Mouse (Mus musculus) 3134 (cell line): ENCODE results near the gene Adgrb3.

ENCODE experiments used
- DNase-seq: peaks from one replicate; pipeline ENCODE4 v3.0.0-alpha.2; 2011; ENCODE audit warnings: low spot score; ENCODE audit not compliant: insufficient read length; ENCODE audit errors: extremely low read depth

Gene Adgrb3

DNA sequence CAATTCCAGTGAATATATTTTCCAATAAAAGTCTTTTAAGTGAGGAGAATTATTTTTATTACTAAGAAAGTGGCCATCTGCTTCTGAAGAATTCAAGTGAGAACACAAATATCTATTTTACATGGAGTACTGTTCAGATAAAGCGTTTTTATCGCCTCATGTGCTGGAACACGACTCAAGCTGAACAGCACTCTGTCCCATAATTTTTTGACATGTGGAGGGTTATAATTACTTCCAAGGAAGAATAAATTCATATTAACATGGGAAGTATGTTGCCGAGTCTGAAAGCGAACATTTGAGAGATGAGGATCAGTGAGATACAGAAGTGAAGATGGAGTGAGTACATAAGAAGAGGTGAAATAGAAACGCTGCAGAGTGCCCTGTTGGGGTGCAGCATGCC, 665.9 kb downstream of the Adgrb3 start:
- no peak for DNase-seq

DNA sequence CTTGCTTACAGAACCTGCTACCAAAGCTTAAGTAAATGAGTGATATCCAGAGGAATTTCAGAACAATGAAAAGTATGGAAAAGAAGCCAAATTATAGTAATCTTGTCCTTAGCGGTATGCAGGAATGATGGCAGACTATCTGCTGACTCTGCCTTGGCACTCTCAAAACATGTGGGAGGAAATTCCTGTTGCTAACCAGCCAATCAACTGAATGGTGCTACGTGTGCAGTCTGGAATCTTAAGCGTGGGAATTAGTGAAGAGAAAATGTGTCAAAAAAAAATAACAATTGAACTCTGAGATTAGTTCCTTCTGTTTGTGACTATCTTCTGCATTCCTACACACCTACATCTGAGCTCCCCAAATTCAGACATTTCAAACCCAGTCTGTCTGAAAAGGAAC, 683.3 kb downstream of the Adgrb3 start:
- DNase-seq, result no peak

DNA sequence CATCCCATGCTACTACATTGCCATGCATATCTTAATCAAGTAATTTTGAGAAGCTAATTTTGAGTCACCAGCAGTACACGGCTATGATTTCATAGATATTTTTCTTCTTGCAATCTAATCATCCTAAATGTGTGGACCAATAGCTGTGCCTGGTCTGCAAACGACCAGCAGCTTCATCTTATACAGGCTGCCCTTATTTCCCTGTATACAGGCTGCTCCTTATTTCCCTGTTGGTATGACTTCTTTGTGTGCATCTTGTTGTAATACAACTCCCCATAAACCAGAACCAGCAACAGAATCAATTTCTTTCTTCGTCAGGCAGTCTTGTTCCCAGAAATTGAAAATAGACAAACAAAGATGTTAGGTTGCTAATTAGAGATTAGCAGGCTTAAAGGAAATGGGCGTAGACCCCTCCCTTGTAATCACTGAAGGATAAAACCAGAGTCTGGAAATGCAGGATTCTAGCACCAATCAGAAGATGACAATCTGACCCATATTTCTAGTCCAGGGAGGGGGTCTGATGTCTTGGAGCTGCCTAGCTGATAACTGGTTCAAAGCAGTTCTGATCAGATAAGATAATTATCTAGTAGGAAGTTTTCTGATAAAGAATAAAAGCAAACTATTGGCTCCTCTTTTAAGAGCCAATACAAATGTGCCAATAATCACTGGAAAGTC, 697.2 kb downstream of the Adgrb3 start:
- DNase-seq, result no peak

DNA sequence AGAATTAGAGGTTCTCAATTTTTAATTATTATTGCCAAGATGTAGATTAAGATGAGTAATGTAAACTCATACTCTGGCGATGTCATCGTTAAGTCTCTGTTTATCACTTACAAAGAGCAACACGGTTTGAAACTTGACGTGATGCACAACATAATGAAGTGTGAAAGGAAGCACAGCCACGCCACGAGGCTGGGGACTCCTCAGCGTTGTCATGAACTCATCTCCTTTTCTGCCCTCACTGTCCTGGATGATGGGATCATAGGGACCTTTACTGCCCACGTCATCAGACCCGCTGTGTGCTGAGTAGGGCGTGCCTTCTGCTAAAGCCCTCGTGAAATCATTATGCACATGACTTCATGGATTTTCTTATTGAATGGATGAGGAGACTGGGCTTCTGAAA, 714.0 kb downstream of the Adgrb3 start:
- no peak for DNase-seq

DNA sequence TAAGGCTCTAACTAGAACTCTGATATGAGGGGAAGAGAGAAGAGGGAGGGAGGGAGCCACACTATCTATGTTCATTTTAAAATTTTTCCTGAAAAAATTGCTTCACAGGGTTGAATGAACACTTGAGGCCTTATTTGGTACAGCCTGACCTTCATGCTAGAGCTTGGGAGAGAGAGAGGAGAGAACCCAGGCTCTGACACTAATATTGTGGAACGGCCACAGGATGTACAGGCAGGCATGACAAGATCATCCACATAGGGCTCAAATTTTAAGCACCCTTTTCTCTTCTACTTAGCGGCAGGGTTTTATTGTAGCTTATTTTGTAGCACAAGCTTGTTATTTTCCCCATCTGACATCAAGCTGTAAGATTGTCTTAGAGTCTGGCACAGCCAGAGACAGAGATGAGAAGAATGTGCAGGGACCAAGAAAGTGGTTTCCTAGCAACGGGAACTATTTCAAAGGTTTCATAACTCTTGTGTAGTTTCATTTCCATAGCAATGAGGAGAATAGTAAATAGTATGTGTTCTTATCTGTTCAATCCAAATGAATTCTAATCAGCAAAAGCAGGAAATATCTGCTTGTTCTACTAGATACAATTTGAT, 721.9 kb downstream of the Adgrb3 start:
- no peak for DNase-seq

DNA sequence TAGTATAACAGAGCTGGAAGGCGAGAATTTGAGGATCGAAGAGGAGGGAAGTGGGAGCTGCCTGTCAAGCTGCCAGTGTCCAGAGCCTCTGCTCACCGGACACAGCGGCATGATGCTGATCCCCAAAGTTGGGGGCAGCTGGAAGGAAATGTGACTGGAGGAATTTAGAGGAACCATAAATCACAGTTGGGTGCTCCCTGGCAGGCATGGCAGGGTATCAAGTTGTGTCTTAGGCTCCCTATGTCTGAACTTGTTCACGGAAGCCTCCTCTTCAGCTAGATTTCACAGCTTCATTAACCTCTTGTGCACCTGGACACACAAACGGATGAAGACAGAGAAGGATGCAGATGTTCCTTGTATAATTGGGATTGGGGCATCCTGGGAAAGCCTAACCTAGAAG, 722.8 kb downstream of the Adgrb3 start:
- no peak for DNase-seq

DNA sequence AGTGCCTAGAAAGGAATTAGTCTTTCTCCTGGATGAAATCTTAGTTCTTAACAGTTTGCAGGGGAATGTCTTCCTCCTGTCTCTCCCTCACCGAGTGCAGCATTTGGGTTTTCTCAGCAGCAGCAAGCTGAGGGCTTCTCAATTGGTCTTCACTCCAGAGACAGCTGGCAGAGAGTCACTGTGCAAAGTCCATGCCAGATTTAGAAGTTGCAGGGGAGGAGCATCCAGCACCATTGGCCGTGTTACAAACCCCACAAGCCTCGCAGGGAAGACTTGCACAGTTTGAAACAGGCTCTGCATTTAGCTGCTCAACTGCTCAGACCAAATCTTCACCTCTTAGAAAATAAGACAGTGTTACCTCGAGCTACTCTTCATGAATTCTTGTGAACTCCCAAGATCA, 724.1 kb downstream of the Adgrb3 start:
- DNase-seq, result no peak

DNA sequence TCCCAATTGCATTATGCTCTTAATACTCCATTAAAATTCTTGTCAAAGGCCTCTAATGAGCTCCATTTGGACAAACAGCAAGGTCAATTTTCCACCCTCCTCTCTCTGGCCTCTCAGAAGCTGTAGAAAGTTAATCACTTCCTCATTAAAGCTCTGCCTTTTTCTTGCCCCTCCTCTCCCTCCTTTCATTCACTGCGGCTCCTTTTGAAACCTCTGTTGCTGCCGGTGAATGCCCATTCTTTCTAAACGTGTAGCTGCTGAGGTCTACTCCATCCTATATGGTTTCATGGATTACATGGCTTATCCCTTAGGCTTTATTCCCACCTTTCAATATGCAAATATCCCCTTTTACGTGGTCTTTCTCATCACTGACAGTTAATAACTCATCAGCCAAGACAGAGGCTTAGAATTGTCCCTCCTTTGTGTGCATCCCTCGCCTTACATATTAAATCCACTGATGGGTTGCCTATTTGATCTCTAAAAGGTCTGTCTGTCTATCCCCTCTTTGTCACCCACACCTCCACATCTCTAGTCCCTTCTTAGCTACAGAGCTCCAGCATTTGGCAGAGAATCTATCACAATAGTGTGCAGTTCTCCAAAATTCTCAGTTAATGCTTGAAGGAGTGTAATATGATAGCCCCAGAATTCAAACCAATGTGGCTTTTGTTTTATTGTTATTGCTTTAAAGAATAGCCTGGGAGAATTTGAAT, 741.3 kb downstream of the Adgrb3 start:
- DNase-seq, result no peak

DNA sequence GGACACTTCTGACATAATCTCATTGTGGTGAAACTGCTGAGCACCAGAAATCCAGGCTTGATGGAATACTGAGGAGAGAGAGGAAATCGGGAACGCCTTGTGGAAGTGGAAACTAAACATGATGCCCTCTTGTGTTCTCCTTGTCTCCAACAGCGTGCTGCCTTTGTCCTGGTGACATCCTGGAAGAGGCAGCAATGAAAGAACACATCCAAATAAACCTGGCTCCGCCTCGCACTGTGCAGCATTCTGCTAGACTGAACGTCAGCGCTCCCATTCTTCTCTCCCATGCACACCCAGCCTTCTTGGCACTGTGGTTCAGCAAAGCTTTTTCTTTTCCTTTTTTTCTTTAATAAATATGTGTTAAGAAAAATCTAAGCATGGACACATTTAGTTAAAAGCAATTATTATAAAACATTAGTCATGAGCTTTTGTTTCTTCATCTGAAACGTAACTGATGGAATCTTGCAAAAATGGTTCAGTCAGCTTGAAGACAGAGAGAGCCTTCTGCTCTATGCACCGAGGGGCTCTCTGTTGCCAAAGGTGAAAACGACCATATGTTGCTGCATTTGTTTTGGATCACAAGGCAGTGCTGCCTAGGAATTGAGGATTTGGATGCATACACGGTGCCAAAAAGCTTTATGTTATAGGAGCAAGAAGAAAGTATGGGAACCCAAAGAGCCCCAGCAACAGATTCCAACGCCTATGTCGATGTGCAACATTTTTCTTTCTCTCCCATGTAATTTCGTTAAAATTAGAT, 743.7 kb downstream of the Adgrb3 start:
- no peak for DNase-seq

DNA sequence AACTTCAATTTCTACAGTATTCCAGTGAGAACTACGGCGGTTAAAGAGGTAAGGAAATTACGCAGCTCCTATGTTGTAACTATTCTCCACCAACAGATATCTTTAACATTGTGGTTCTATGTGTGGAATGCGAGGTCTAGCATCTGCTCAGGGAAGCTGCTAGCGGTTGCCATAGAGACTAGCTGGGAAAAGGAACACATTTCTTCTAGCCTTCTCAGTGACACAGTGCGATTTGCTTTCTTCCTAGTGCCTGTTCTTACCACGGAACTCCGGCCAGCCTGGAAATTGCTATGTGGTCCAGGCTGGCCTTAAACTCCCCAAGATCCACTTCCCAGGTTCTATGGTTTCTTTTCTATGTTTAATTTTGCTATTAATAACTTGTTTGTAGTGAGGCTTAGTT, 747.1 kb downstream of the Adgrb3 start:
- no peak for DNase-seq

DNA sequence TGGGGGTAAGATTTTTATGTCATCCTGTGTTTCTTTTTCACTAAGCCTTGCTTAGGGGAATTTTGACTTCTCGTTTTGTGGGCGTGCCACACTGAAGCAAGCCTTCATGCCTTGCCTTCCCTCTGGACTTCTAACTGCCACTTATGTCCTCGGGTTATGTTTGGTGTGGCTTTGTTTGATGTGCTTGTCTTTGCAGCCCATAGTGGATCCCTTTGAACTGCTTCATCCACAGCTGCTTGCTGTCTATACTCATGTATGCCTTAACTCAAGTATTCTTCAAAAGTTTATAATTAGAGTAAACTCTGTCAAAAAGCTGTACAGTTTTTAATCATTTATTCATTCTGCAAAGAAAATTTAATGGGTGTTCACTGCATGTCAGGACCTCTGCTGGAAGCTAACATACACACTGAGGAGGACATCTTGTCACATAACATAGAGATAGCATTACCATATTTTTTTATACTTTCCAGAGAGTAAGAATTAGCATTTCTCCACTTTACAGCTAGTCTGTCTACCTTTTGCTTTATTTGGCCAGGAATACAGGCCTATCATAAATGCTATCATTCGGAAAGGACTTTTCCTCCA, 748.1 kb downstream of the Adgrb3 start:
- DNase-seq, result no peak

DNA sequence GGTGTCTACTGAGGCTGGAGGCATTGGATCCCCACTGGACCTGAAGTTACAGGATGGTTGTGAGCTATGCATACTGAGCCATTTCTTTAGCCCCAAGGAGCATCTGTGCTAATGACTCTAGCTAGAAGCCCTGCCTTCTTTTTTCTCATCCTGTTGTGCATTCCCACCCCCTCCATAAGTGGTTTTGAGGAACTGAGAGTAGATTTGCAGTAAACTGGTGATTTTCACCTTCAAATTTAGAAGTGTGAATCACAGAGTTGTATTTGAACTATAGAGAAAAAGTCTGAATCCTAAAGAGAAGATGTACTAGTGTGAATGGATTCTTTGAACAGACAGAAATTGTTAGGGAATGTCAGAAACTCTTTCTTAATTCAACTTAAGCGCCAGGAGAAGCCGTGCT, 750.1 kb downstream of the Adgrb3 start:
- no peak for DNase-seq

DNA sequence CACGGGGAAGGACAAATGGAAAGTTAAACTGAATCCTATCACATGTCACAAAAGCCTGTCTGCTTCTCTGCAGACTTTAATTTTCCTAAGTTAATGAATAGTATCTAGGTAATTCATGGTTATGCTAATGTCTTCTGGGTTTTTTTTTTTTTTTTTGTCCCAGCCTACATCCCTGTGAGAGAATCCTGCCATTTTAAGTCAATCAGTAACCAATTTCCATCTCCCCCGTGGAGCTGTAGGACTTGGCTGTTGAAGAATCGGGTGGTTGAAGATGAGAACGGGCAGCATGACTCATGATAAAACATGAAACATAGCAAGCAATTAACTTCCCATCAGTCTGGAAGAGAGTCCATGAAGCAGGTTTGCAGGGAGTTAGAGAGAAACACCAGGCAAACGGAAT, 753.6 kb downstream of the Adgrb3 start:
- no peak for DNase-seq

DNA sequence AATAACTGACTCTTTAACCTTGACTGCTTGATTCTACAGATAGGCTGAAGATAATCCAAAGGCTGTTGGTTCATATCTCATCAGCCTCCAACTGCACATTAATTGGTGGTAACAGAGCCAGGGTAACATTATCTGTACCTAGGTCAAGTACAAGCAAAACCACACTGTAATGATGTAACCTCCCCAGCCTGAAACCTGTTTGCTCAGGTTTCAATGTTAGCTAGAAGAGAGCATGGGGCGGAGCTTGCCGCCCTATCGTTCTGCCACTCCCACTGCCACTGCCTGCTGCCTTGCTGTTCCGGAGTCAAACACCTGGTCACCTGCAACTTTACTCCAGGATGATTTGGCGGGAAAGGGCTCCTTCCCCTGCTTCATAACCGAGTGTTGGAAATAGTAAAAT, 765.5 kb downstream of the Adgrb3 start:
- no peak for DNase-seq

DNA sequence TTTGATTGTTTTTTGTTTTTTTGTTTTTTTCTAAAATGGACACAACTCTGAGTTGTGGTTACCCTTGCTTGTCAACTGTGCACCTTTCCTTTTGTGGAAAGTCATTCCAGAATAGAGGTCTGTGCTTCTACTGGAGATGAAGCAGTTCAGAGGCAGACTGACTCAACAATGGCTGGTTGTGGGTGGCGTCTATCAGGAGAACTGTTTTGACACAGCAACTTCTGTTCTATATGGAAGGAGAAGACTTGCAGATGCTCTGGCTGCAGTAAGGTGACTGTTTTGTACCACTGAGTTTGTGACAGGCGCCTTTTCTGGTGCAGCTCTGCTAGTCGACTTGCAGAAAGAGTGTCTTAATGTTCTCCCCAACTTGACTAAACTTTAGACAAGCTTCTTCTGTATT, 768.6 kb downstream of the Adgrb3 start:
- DNase-seq, result no peak

DNA sequence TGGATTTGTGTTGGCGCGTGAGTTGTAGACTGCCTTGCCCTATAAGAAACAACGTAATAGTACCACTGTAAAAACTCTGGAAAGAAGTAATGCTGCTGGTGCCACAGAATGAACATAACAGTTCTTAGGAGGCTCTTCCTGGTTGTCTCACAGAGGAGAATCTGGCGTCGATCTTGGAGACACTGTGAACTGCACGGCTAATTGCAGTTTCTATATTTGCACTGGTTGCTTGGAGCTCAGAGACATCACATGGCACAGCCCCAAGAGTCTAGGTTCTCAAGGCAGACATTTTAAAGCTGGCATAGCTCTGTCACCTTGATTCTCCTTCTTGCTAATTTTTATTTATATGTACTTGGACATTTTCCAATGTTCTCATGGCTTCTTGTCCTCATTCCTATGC, 769.3 kb downstream of the Adgrb3 start:
- no peak for DNase-seq

DNA sequence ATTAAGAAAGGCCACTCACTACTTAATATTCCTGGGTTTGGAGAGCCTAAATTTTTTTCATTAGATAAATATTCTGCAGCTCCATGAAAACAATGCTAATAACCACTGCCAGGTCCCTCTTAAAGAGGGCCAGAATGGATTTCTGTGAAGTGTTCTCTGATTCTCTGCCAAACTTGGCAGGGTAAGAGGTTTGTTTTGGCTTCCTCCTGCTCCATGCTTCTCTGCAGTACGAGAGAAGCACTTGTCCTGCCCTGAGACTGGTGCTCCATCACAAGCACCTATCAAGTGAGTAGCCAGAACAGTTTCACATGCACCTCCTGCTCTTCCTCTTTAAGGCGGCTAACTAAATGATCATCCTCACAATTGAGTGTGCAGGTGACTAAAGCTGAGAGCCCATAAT, 771.9 kb downstream of the Adgrb3 start:
- no peak for DNase-seq

DNA sequence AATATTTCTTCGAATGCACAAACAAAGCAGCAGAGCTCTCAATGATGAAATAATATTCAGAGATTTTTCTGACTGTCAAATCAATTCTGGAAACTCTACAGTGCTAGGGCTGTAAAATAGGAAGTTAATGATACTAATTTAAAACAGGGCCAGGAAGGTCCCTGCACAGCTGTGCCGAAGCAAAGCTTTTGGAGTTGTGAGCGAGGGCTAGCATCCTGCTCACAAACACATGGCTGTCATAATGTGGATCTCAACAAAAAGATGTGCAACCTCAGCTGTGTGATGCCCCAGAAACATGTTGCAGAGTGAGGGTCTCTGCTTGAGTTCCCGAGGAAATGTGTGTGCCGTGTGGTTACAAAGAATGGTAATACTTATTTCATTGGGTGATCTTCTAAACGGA, 772.3 kb downstream of the Adgrb3 start:
- no peak for DNase-seq

DNA sequence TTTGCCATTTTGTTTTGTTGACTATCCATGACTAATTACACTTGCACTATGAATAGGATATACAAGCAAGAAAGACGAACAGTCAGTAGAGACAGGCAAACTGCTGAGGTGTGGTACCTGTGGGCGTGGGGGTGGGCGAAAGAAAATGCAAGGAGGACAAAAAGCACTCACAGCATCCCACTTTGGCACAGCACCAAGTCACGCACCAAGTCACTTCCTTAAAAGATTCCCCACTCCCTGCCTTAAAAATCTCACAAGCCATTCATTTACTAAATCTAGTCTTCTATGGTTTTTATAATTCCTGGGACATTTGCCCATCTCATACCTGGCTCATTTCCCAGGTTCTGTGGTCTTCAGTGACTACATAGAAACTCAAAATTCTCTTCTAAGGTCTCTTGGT, 787.4 kb downstream of the Adgrb3 start:
- DNase-seq, result peak; percentile 13

DNA sequence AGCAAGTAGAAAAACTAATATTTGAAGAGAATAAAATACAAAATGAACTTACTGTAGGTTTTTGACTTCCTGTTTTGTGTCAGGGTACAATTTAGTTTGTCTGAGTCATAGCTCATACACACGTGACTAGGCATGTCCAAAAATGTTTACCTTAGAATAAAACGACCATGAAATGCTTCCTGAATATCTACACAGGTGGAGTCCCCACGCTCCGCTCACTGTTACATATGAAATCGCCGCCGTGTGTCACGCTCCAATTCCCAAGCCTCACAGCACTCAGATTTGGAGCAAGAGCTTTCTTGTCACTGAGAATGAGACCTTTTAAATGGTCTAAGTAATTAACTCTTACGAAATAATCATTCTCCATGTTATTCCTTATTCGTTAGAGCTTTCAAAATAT, 795.3 kb downstream of the Adgrb3 start:
- no peak for DNase-seq
